Mouse (Mus musculus) layer of hippocampus, postnatal 10 days (tissue): Measurements from ENCODE around the gene Pbx4. TPM values are rescaled to one million over a fixed set of nuclear protein-coding genes. Genes with fewer than 3 reads are reported as not detected.

ENCODE experiments used
- total RNA-seq, 2 experiments: library from RNA; stranded (reverse); gene quantifications; 2 replicates each; pipeline ENCODE4 v1.2.3; 2021

The Pbx4 gene
- total RNA-seq, 2 experiments from 2014 or later: 18.8 to 25.4 TPM

Other genes starting within 250 kb of the Pbx4 start
- gene Zfp868, start 206.9 kb upstream of the Pbx4 start, total RNA-seq: 10 to 100 TPM; 17.1 to 17.6 TPM
- 1 to 10 TPM; 3.4 to 3.7 TPM for gene Zfp964, start 178.0 kb upstream of the Pbx4 start, total RNA-seq
- 10 to 100 TPM; 17.1 to 20.0 TPM for gene Zfp869, start 121.8 kb upstream of the Pbx4 start, total RNA-seq
- gene Zfp963, start 82.5 kb upstream of the Pbx4 start, total RNA-seq: 1 to 10 TPM; 4.7 to 6.7 TPM
- under 1 TPM in 1 of 2 experiments, not detected in 1; 0.91 TPM for gene Gm20422, start 57.6 kb upstream of the Pbx4 start, total RNA-seq
- 10 to 100 TPM; 44.9 to 49.6 TPM for gene Atp13a1, start 41.3 kb upstream of the Pbx4 start, total RNA-seq
- 10 to 100 TPM; 30.8 to 32.6 TPM for gene Zfp866, start 41.3 kb upstream of the Pbx4 start, total RNA-seq
- gene Gmip, start 23.8 kb upstream of the Pbx4 start, total RNA-seq: 10 to 100 TPM; 27.0 to 41.3 TPM
- 1 to 10 TPM; 1.7 to 1.9 TPM for gene Lpar2, start 10.1 kb upstream of the Pbx4 start, total RNA-seq
- gene Cilp2, start 55.2 kb downstream of the Pbx4 start, total RNA-seq: 1 to 10 TPM; 2.5 to 2.8 TPM
- gene Tssk6, start 69.7 kb downstream of the Pbx4 start, total RNA-seq: under 1 TPM; 0.49 to 0.62 TPM
- gene Ndufa13, start 70.1 kb downstream of the Pbx4 start, total RNA-seq: 100 to 1,000 TPM; 137 to 147 TPM
- 10 to 100 TPM; 11.8 to 14.1 TPM for gene Yjefn3, start 70.2 kb downstream of the Pbx4 start, total RNA-seq
- 10 to 100 TPM; 40.9 to 43.3 TPM for gene Gatad2a, start 163.9 kb downstream of the Pbx4 start, total RNA-seq
- 10 to 100 TPM; 73.4 to 74.8 TPM for gene Mau2, start 210.2 kb downstream of the Pbx4 start, total RNA-seq
- gene Sugp1, start 210.3 kb downstream of the Pbx4 start, total RNA-seq: 10 to 100 TPM; 50.0 to 54.7 TPM
- gene Tm6sf2, start 240.4 kb downstream of the Pbx4 start, total RNA-seq: 1 to 10 TPM; 1.3 to 2.5 TPM